Mouse (Mus musculus) forebrain, embryonic 11.5 days (tissue): ENCODE results near the gene Adgrf1. TPM values are rescaled to one million over a fixed set of nuclear protein-coding genes. Genes with fewer than 3 reads are reported as not detected.

Experiments
- ATAC-seq: fragments of 200-750 bp; cut with Nextera tagmentation; replicated peaks from 2 replicates; pipeline ENCODE4 v1.8.0; 2017; ENCODE audit warnings: moderate TSS enrichment; ENCODE audit not compliant: low FRiP score
- DNase-seq: peaks from one replicate; pipeline ENCODE4 v3.0.0-alpha.2; 2017; ENCODE audit warnings: low spot score
- H3K27ac ChIP-seq: fragments of 300-500 bp; sonication (generic); 2 replicates; pipeline ENCODE4 v1.5.1; 2014; ENCODE audit warnings: low read depth, low read length
- H3K27me3 ChIP-seq: fragments of 300-500 bp; sonication (generic); 2 replicates; pipeline ENCODE4 v1.6.1; 2014; ENCODE audit warnings: mild to moderate bottlenecking, low read length, mixed read lengths; ENCODE audit not compliant: control insufficient read depth, insufficient read depth
- H3K36me3 ChIP-seq: fragments of 300-500 bp; sonication (generic); 2 replicates; pipeline ENCODE4 v1.6.1; 2014; ENCODE audit warnings: mild to moderate bottlenecking, low read length, moderate library complexity, mixed read lengths; ENCODE audit not compliant: control insufficient read depth, insufficient read depth
- H3K4me1 ChIP-seq: fragments of 300-500 bp; sonication (generic); replicated peaks from 2 replicates; pipeline ENCODE4 v1.6.1; 2014; ENCODE audit warnings: low read length, mixed read lengths; ENCODE audit not compliant: control insufficient read depth, insufficient read depth
- H3K4me2 ChIP-seq: fragments of 300-500 bp; sonication (generic); 2 replicates; pipeline ENCODE4 v1.6.1; 2014; ENCODE audit warnings: low read depth, mild to moderate bottlenecking, low read length, moderate library complexity, mixed read lengths; ENCODE audit not compliant: severe bottlenecking
- H3K4me3 ChIP-seq: fragments of 300-500 bp; sonication (generic); 2 replicates; pipeline ENCODE4 v1.5.1; 2014; ENCODE audit warnings: low read depth, low read length
- H3K9ac ChIP-seq: fragments of 300-500 bp; sonication (generic); 2 replicates; pipeline ENCODE4 v1.6.1; 2014; ENCODE audit warnings: low read length
- H3K9me3 ChIP-seq: fragments of 300-500 bp; sonication (generic); 2 replicates; pipeline ENCODE4 v1.6.1; 2016; ENCODE audit warnings: low read length, mixed read lengths; ENCODE audit not compliant: control insufficient read depth
- WGBS: fragments of 180-500 bp; shearing (Covaris S2); extraction: QIAGEN DNeasy Blood & Tissue Kit; methylation state at CpG from one replicate; pipeline ENCODE4 v1.1.7; 2014; 5-methylcytosine and 5-hydroxymethylcytosine counted together
- polyA plus RNA-seq: library from polyadenylated mRNA; unstranded; fragments of >200 nt; fragmentation: Nextera tagmentation; extraction: Ambion mirVana; gene quantifications from 2 replicates; pipeline ENCODE4 v1.2.1, GENCODE M21; 2014

Adgrf1 gene
- polyA plus RNA-seq, 1 experiment from 2014 or later, result not detected

DNA sequence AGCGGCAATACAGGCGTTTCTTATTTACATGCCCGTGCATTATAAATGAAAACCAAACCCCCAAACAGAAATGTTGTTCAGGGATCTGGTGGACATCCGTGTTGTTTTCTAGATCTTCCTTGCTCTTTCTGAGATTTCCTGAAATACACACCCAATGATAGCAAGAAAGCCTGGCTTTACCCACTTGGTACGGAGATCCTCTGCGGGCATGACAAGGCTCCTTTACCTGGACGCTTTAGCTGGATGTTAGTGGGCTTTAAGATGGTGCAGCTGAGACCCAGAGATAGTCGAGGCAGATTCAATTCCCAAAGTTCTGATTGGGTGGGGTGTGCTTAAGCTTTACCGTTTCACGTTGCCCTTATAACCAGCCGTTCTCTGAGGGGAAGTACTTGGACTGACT lies 90.9 kb downstream of the Adgrf1 start:
- ATAC-seq, result no peak
- 0 out of 2 replicates have a peak, but pooled peaks cover 2% of the 10 kb centered on the region for H3K4me1 ChIP-seq
- DNase-seq, result no peak
- no peaks in the 10 kb centered on the region for H3K36me3 ChIP-seq
- H3K27me3 ChIP-seq, result no peaks in the 10 kb centered on the region
- no peaks in the 10 kb centered on the region for H3K9me3 ChIP-seq
- no peak overlapping the region for H3K4me3 ChIP-seq
- 88% methylated on average over 11 of the region's 11 CpGs for WGBS
- no peak overlapping the region for H3K9ac ChIP-seq
- H3K27ac ChIP-seq, result no peak overlapping the region
- no peak overlapping the region for H3K4me2 ChIP-seq

DNA sequence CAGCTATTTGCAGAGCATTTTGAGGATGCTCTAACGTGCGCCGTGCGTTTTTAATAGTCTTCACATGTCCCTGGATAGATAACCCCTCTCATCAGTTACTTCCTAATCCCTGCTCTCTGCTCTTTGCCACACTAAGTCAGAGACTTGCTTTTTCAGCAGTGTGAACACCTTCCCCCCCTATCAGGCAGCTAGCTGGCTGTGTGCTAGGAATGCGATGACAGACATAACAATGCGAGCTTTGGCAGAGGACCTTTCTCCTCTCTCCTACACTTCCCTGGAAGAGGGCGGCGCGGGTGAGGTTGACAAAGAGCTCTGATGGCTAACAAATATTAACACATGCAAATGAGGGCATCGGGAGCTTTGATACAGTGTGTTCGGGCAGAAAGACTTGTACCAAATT lies 92.2 kb downstream of the Adgrf1 start:
- ATAC-seq, result no peak
- DNase-seq, result no peak
- Histone ChIP-seq H3K9ac (no peak overlapping the region), H3K36me3 (no peaks in the 10 kb centered on the region), H3K4me1 (0 out of 2 replicates have a peak, but pooled peaks cover 2% of the 10 kb centered on the region), H3K27ac (no peak overlapping the region), H3K9me3 (no peaks in the 10 kb centered on the region), H3K4me2 (no peak overlapping the region), H3K27me3 (no peaks in the 10 kb centered on the region), H3K4me3 (no peak overlapping the region)
- 71% methylated on average over 11 of the region's 11 CpGs for WGBS

DNA sequence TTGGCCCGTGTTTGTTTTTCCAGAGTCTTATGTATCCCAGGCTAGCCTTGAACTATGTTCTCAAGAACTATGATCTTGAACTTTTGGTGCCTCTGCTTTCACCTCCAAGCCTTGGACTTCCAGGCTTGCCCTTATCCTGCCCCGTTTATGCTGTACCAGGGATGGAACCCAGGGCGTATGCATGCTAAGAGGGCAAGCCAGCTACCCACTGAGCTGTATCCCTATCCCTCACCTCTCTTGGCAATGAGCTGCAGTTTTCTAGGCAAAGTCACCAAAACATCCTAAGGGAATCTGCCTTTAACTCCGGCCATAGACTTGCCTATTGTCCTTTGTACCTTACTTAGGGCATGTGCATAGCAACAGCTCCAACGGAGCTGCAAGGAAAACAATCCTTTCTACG lies 92.8 kb downstream of the Adgrf1 start:
- H3K4me2 ChIP-seq, result no peak overlapping the region
- no peaks in the 10 kb centered on the region for H3K9me3 ChIP-seq
- WGBS, result 60% methylated on average over 6 of the region's 6 CpGs
- no peak overlapping the region for H3K27ac ChIP-seq
- no peaks in the 10 kb centered on the region for H3K27me3 ChIP-seq
- no peaks in the 10 kb centered on the region for H3K36me3 ChIP-seq
- no peak for ATAC-seq
- 0 out of 2 replicates have a peak, but pooled peaks cover 2% of the 10 kb centered on the region for H3K4me1 ChIP-seq
- no peak overlapping the region for H3K9ac ChIP-seq
- DNase-seq, result no peak
- no peak overlapping the region for H3K4me3 ChIP-seq

DNA sequence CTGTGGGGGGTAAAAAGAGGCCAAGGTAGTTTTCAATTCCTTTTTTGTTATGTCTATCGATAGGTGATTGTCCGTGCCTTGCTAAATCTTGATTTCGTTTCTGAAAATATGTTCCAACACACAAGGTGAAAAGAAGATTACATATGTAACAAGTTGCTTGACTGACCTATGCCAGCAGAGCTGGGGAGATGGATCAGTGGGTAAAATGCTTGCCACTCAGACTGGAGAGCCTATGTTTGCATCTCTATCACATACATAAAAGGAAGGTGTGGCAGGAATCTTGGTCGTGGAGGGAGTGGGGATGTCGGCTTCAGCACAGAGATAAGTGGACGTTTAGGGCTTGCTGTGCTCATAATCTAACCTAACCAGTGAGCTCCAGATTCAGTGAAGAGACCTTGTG lies 93.8 kb downstream of the Adgrf1 start:
- H3K4me2 ChIP-seq, result no peak overlapping the region
- ATAC-seq (no peak), DNase-seq (no peak)
- no peak overlapping the region for H3K4me3 ChIP-seq
- no peak overlapping the region for H3K27ac ChIP-seq
- 74% methylated on average over 6 of the region's 6 CpGs for WGBS
- no peaks in the 10 kb centered on the region for H3K9me3 ChIP-seq
- H3K36me3 ChIP-seq, result no peaks in the 10 kb centered on the region
- H3K27me3 ChIP-seq, result no peaks in the 10 kb centered on the region
- no peaks in the 10 kb centered on the region for H3K4me1 ChIP-seq
- H3K9ac ChIP-seq, result no peak overlapping the region

DNA sequence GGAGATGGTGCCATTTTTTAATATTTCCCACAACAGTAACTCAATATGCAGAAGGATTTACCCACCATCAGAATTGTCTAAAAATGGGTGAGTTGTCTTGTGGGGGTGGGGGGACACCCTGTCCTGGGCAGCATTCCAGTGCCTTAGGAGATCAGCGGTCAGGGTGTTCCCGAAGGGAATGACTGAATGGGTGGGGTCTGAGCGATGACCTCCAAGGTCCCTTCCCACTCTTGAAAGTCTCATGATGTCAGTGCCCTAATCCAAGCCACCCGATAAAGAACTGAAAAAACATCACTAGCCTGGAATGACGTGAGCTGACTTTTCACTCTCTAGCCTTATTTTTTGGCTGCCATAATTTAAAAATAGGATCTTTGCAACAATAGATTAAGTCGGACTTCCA lies 95.2 kb downstream of the Adgrf1 start:
- no peak overlapping the region for H3K27ac ChIP-seq
- no peaks in the 10 kb centered on the region for H3K9me3 ChIP-seq
- 90% methylated on average over 6 of the region's 6 CpGs for WGBS
- H3K4me2 ChIP-seq, result no peak overlapping the region
- no peak overlapping the region for H3K4me3 ChIP-seq
- DNase-seq (no peak), ATAC-seq (no peak)
- no peaks in the 10 kb centered on the region for H3K27me3 ChIP-seq
- no peaks in the 10 kb centered on the region for H3K36me3 ChIP-seq
- H3K9ac ChIP-seq, result no peak overlapping the region
- H3K4me1 ChIP-seq, result no peaks in the 10 kb centered on the region

GRCm38 (mm10) chr17:43366486-43366885 lies 96.4 kb downstream of the Adgrf1 start:
- no peak for ATAC-seq
- no peak overlapping the region for H3K4me3 ChIP-seq

GRCm38 (mm10) chr17:43368171-43368576 lies 98.0 kb downstream of the Adgrf1 start:
- 78% methylated on average over 5 of the region's 5 CpGs for WGBS
- H3K36me3 ChIP-seq, result no peaks in the 10 kb centered on the region
- H3K27ac ChIP-seq, result no peak overlapping the region
- no peak overlapping the region for H3K4me2 ChIP-seq
- H3K4me3 ChIP-seq, result no peak overlapping the region
- H3K4me1 ChIP-seq, result no peaks in the 10 kb centered on the region
- H3K9me3 ChIP-seq, result no peaks in the 10 kb centered on the region
- ATAC-seq, result no peak
- no peaks in the 10 kb centered on the region for H3K27me3 ChIP-seq
- DNase-seq, result no peak
- no peak overlapping the region for H3K9ac ChIP-seq

More at GRCm38 (mm10) chr17:43366486-43366885, 96.4 kb downstream of the Adgrf1 start:
- Histone ChIP-seq H3K4me1 (no peaks in the 10 kb centered on the region), H3K4me2 (no peak overlapping the region), H3K36me3 (no peaks in the 10 kb centered on the region), H3K9ac (no peak overlapping the region), H3K27ac (no peak overlapping the region), H3K9me3 (no peaks in the 10 kb centered on the region), H3K27me3 (no peaks in the 10 kb centered on the region)
- DNase-seq, result no peak
- 63% methylated on average over 9 of the region's 9 CpGs for WGBS

DNA sequence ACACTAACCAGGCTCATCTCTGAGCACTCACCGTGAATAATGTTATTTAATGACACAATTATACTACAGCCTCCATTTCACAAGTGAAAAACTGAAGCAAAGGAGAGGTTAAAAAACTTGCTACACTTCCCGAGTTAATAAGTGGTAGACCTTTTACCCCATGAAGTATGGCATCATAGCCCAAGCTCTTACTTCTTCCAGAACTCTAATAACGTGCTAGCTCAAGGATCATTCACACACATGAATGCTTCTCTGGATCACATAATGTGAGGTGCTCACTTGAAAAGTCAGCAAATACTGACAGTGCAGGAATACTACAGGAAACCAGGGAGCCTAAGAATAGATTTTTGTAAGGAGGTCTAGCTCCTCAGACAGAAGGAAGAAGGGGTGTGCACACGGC lies 102.5 kb downstream of the Adgrf1 start:
- Histone ChIP-seq H3K4me2 (no peak overlapping the region), H3K27ac (no peak overlapping the region), H3K4me1 (no peaks in the 10 kb centered on the region), H3K36me3 (no peaks in the 10 kb centered on the region), H3K9me3 (no peaks in the 10 kb centered on the region), H3K27me3 (no peaks in the 10 kb centered on the region), H3K9ac (no peak overlapping the region), H3K4me3 (no peak overlapping the region)
- 73% methylated on average over 4 of the region's 4 CpGs for WGBS
- no peak for ATAC-seq
- DNase-seq, result no peak

- DNase-seq (no peak), ATAC-seq (no peak)
- Histone ChIP-seq H3K4me3 (no peak overlapping the region), H3K9ac (no peak overlapping the region), H3K4me1 (no peaks in the 10 kb centered on the region), H3K36me3 (no peaks in the 10 kb centered on the region), H3K9me3 (no peaks in the 10 kb centered on the region), H3K27me3 (no peaks in the 10 kb centered on the region), H3K27ac (no peak overlapping the region), H3K4me2 (no peak overlapping the region)
- WGBS, result 63% methylated on average over 4 of the region's 4 CpGs
These were observed 103.9 kb downstream of the Adgrf1 start for GRCm38 (mm10) chr17:43374020-43374419.
